Mouse (Mus musculus) heart, postnatal 0 days (tissue): ENCODE results near the gene Pilra.
"Not testable (repeated sequence)": the region's sequence is repeated elsewhere in the genome, so short reads cannot be mapped to it uniquely, and the experiment has no call there.

ENCODE experiments used
- CTCF ChIP-seq: IDR thresholded peaks from 2 replicates; pipeline ENCODE4 v1.5.1; 2016; ENCODE audit warnings: antibody characterized with exemption, control low read depth, low read depth
- EP300 ChIP-seq: IDR thresholded peaks from 2 replicates; pipeline ENCODE4 v1.6.1; 2016; ENCODE audit warnings: antibody characterized with exemption, low read depth

- not testable (repeated sequence) for TF ChIP-seq CTCF, EP300
Measured at GRCm38 (mm10) chr5:137868600-137868999, 32.5 kb upstream of the Pilra start.
